Mouse (Mus musculus): ENCODE measurements around the gene Tmem176b.

GRCm38 (mm10) chr6:48804346-48804745, 37.0 kb downstream of the Tmem176b start:
- no peak for TF ChIP-seq CTCF (IDR thresholded peaks at IDR 0.05; ENCODE audit: low read depth)
- no peak for TF ChIP-seq EP300 (IDR thresholded peaks at IDR 0.05; ENCODE audit: low read depth)
